Mouse (Mus musculus) layer of hippocampus, adult 18-20 months (tissue): Measurements from ENCODE around the gene Gm10644. TPM values are rescaled to one million over a fixed set of nuclear protein-coding genes. Genes with fewer than 3 reads are reported as not detected.

ENCODE experiments used
- DNase-seq, 2 experiments: peaks; one replicate each; pipeline ENCODE4 v3.0.0; 2022; ENCODE audit warnings: low spot score in 2 of 2
- total RNA-seq, 2 experiments: library from RNA; stranded (reverse); gene quantifications; 2 replicates each; pipeline ENCODE4 v1.2.3; 2021

The Gm10644 gene
- total RNA-seq, 2 experiments from 2014 or later: 0.68 to 0.72 TPM

DNA sequence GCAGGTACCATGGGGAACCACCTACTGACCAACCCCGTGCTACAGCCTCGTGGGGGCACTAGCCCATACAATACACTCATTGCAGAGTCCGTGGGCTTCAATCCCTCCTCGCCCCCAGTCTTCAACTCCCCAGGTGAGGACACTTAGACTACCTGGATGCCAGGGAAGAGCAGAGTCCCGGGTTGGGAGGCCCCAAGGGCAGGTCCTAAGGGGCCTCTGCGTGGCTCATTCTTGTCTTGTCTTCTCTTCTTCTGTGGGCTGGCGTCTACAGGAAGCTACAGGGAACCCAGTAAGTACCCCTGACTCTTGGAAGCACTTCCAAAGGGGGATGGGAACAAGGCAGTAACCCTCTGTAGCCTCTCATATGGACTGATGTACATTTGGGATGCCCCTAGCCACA is 17.4 kb downstream of the Gm10644 start:
- DNase-seq: no peak

DNA sequence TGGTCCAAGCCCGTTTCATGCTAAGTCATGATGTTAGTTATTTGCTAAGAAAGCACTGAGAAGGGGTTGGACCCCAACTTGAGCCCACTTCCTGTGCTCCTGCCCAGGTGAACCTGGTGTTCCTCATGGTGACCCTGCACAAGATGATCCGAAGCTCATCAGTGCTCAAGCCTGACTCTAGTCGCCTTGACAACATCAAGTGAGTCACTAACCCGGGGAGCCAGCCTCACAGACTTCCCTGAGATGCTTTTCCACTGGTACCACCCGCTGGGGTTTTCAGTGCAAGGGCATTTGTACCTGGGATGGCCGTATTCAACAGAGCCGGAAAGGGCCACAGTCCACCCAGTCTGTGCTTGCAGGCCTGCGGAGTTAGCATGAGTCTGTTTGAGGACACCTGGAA is 19.6 kb downstream of the Gm10644 start:
- no peak for DNase-seq

GRCm38 (mm10) chr8:83934994-83935393 is 20.0 kb downstream of the Gm10644 start:
- no peak for DNase-seq

- DNase-seq: no peak
Measured at GRCm38 (mm10) chr8:83934222-83934621, 20.8 kb downstream of the Gm10644 start.

- DNase-seq: no peak
Measured at GRCm38 (mm10) chr8:83926266-83926665, 28.7 kb downstream of the Gm10644 start.

DNA sequence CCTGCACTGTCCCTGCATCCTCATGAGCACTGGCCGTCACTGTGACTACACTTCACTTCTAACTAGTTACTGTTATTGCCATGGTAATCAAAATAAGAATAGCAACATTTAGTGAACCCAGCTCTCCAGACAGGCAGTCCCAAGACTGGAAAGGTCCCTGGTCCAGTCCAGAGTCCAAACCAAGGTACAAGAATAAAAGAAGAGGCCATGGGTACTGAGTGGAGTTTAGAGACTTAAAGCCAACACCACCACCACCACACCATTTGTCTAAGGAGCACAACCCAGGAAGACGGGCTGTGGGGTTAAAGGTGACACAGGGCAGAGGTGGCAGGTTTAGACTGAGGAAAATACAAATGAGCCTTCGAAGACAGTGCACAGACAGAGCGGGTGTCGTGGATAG is 30.4 kb downstream of the Gm10644 start:
- DNase-seq: no peak

DNA sequence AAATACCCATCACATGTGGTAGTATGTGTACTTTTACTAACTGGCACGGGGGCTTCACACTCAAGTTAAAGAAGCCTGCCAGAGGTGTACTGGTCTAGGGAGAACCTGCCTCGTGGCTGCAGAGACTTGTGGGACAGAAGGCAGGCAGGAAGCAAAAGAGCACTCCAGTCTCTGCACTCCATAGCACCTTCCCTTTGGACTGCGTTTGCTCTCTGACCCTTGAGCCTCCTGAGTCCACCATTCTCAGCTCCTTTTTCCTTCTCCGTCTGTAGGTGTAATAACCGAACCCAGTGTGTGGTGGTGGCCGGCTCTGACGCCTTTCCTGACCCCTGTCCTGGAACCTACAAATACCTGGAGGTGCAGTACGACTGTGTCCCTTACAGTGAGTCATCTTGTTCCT is 32.3 kb downstream of the Gm10644 start:
- no peak for DNase-seq

DNA sequence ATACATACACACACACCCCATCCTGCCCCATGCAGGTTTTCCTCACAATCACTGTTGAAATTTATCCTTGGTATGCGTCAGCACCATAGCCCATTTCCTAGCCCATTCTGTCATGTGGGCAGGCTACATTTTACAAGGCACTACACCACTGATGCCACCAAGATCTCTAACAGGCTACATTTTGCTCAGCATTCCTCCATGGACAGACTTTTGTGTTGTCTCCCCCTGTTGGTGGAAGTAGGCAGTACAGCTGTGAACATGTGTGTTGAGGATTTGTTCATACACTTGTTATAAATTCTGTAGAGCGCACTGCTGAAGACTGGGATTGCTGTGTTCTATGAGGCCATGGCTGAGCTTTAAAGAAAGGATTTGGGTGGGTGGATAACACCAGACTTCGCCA is 33.4 kb downstream of the Gm10644 start:
- peak; percentile 78 to 93 for DNase-seq

- no peak for DNase-seq
Measured at GRCm38 (mm10) chr8:83917566-83917965, 37.4 kb downstream of the Gm10644 start.

DNA sequence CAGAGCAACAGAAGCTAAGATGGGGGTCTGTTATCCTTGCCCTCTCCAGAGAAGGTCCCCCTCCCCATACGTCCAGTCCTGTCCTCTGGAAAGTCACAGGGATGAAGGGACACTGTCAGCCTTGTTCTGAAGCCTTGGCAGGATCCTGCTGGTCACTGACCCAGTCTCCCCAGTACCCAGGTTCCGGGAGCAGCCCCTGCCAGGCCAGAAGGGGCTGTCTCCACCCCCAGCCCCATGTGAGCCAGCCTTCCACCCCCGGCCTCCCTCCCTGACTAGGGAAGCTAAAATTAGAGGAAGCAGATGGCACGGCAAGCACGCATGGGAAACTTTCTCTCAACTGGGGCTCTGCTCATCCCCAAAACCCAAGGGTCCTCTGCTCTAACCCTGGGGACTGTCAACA is 39.0 kb downstream of the Gm10644 start:
- DNase-seq: peak; percentile 63 to 77

DNA sequence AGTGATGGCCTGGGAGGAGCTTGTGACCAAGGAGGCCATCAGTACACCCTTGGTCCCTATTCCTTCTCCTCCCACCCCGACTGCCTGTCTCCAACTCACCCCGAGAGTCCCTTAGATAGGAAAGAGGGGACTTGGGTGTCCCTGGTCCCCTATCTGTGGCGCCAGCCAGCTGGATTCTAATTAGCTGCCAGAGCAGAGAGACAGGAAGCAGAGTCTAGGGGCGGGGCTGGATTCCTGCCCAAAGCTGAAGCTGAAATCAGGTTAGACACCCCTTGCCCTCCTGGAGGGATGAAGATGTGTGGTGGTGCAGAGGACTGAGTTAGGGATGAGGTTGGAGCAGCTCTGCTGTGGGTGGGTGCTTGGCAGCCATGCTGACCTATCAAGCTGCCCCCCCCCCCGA is 40.1 kb downstream of the Gm10644 start:
- peak in 1 of 2 experiments; percentile 35 for DNase-seq

DNA sequence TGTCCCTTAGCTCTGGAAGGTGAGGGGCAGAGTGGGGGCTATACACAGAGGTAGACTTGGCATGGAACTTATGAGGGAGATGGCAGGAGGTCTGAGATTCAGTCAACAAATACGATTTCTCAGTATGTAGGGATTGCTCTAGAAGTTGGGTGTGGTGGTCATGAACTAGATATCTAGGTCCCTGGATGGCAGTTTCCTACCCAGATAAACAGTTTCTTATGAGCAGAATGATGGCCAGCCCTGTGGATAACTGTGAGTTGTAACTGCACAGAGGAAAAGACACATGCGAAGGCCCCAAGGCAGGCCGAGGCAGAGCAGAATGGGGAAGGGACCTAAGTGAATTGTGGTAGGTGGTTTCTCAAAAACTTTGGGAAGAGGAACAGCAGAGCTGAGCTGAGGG is 40.8 kb downstream of the Gm10644 start:
- no peak for DNase-seq

DNA sequence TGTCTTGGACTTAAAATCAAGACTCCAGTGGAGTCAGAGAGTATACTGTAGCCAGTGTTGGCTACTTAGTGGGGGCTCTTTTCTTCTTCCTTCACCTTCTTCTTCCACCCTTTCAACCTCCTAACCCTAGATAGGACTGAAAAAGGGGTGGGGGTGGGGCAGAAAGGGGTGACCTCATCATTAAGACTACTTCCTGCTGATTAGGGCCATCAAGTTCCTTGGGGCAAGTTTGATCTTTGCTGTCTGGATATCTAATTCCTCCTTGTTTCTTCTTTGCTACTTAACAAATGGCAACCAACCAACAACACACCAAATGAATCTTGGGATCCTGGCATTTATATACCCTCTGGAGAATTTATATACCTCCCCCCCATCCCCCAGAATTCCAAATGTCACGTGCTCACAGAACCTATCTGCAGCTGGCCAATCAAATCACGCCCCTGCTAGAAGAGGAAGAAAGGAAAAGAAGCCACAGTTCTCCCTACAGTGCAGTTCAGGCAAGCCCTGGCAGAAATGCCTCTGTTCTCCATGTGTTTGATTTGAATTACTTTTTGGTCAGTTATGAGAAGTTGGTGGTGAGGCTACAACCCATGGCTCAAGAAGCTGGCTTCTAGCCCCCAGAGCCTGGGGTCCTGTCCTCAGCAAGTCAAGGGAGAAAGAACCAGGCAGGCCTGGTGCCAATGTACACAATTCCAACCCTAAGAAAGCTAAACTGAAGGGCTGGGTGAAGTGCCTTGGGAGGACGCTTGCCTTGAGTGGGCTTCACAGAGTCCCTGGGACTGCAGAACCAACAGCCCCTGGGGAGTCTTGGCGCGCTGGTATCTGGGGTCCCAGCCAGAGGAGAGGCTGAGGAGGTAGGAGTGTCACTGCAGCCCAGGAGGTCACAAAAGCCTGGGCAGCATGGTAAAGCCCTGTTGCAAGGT is 42.9 kb downstream of the Gm10644 start:
- DNase-seq: no peak

GRCm38 (mm10) chr8:83909311-83909710 is 45.7 kb downstream of the Gm10644 start:
- peak; percentile 50 to 66 for DNase-seq

GRCm38 (mm10) chr8:83908583-83908982 is 46.4 kb downstream of the Gm10644 start:
- peak in 1 of 2 experiments; percentile 40 for DNase-seq

DNA sequence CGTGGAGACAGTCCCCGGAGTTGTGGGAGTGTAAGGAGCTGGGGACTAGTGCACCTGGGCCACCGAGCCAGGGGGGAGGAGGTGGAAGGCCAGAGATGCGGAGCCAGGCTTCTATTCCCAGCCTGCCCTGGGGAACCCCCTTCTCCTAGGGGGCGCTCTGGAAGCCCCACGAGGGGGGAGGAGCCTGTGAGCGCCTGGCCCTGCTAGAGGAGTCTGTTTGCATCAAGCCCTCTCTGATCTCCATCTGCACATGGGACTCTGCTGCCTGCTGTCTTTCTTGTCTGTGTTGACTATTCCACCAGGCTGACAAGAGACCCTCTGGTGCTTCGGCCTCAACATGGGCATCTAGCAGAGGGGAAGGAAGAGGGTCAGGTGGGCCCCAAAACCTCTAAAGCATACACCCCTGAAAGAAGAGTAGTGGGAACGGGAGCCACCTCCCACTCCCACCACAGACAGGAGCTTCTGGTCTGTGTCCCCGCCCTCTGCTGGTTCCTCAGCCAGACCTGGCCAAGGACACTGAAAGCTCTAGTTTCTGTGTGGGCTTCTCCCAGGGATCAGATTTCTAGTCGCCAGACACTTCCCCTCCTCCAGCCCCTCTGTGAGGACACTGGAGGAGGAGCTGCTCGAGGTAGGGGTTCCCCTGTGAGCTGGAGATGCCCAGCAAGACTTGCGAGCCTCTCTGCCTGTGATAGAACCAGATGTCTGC is 51.9 kb downstream of the Gm10644 start:
- DNase-seq: peak; percentile 47 to 69

GRCm38 (mm10) chr8:83901566-83902485 is 53.2 kb downstream of the Gm10644 start:
- peak in 1 of 2 experiments; percentile 53 for DNase-seq

DNA sequence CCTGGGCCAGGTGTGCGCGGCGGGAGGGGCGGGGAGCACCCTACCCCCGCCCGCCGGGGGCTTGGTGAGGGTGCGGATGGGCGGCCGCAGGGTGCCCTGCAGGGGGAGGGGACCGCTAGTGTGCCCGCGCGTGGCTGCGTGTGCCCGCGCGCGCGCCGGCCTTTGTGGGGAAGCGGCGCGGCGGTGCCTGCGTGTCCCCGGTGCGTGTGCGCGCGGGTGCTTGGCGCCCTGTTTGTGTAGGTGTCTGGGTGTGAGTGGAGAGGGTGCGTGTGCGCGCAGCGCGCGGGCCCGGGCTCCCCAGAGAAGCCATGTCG is 54.1 kb downstream of the Gm10644 start:
- DNase-seq: peak; percentile 78 to 85

GRCm38 (mm10) chr8:83900266-83900956 is 54.6 kb downstream of the Gm10644 start:
- no peak for DNase-seq

DNA sequence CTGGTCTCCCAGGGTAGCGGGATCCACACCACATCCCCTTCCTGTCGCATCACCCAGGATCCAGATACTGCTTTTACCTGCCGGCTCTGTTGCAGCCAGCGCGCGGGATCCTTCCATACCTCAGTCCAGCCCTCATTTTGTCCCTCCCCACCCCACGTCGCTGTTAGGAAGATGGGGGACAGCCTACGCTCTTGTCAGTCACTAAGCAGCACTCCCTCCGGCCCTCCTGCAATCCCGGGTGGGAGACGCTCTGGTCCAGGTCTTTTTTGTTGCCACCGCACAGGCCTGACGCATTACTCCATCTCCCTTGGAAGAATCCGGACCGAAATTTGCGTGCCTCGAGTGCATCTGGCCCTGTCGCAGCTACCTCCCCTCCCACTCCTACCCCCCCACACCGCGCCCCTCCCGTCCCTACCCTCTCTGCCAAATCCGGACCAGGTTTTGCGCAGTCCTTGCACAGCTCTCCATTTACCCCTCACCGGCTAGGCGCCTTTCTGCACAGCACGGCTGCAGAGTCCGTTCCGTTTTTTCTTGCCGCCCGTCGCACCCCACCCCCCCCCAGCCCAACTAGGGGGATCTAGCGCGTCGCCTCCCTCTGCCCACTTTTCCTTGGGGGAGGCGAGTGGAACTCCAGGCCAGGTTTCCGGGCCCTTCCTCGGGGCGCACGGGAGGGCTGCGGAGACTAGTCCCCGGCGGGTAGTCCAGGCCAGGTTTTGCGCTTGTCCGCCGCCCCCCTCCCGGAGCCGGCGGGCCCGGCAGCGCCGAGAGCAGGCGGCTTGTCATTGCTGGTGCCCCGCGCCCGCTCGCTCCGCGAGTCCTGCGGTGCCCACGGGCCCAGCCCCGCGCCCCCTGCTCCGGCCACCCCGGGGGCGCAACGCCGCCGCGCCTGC is 55.4 kb downstream of the Gm10644 start, which contains the start of gene Adgrl1:
TSS of gene Adgrl1 (plus strand) at position 743 of the 890 bp plus-strand sequence.
- peak; percentile 95 to 96 for DNase-seq
